In genomic region chr7:100567238-100567637, GRCm38 (mm10) we compare ENCODE assay signal across 12 mouse cellular contexts. TPM values are rescaled to one million over a fixed set of nuclear protein-coding genes. Genes with fewer than 3 reads are reported as not detected.
DNase-seq lines count a peak whose midpoint lies in the region; ATAC-seq and TF ChIP-seq lines count a peak whose summit lies in the region.
"Not testable (repeated sequence)": the region's sequence is repeated elsewhere in the genome, so short reads cannot be mapped to it uniquely, and the experiment has no call there.
"Had no signal": no experiment of that assay in that cellular context is flagged by ENCODE, and none has a peak within 500 bp of the region (broad histone marks: within the 10 kb centered on the region; RNA-seq: fewer than 3 reads in every experiment).

No protein-coding gene starts in this region.

- not testable (repeated sequence) for H3K4me2 ChIP-seq in CH12.LX (ENCODE audit: insufficient read depth, low read depth, poor library complexity, severe bottlenecking); kidney, postnatal 0 days (ENCODE audit: low read length); lung, embryonic 14.5 days

- in situ Hi-C loops in CH12.LX (cut with MboI; ENCODE audit: low pct_ligation_motif_present, low pct_unique_long_range_greater_than_20kb, low sequenced_read_pairs), result not testable (repeated sequence)

- WGBS in bone marrow, adult 2 months, result 90% methylated on average over 5 of the region's 5 CpGs
- WGBS in heart, adult 2 months, result 81% methylated on average over 5 of the region's 5 CpGs
- 80% methylated on average over 5 of the region's 5 CpGs for WGBS in kidney, postnatal 0 days
- WGBS in lung, embryonic 14.5 days, result 73% methylated on average over 5 of the region's 5 CpGs

- intact Hi-C loops in heart, adult 2 months (cut with DNase I), result not testable (repeated sequence)

- peak; percentile 21 for DNase-seq in 3T3-L1 (ENCODE audit: low read depth, low spot score)
- not testable (repeated sequence) for DNase-seq in CH12.LX (ENCODE audit: extremely low read depth); heart, adult 2 months; kidney, postnatal 0 days (ENCODE audit: low spot score); lung, embryonic 14.5 days
- peak; percentile 13 for DNase-seq in NIH3T3 (ENCODE audit: low read depth)
- peak; percentile 39 for DNase-seq in splenic B cell, adult 2 months (ENCODE audit: low read depth, low spot score)

- peak in 1 of 2 experiments; percentile 44; a peak in 2 of 4 replicates for TF ChIP-seq CTCF in CH12.LX (conservative IDR thresholded peaks at IDR 0.05 in 1 of 2, IDR thresholded peaks at IDR 0.05 in 1 of 2; ENCODE audit: low read depth in 2 of 2, low read length in 2 of 2)
- peak; percentile 5; the same call in 1 of the 2 replicates for TF ChIP-seq CTCF in bone marrow, adult 2 months (IDR thresholded peaks at IDR 0.05; ENCODE audit: control insufficient read depth, insufficient read depth, low read length)
- peak; percentile 19 for TF ChIP-seq CTCF in heart, adult 2 months (IDR thresholded peaks at IDR 0.05)
- peak; percentile 37; the same call in 1 of the 2 replicates for TF ChIP-seq CTCF in kidney, postnatal 0 days (IDR thresholded peaks at IDR 0.05; ENCODE audit: low read depth)
- peak; percentile 20; the same call in 1 of the 2 replicates for TF ChIP-seq CTCF in lung, embryonic 14.5 days (IDR thresholded peaks at IDR 0.05; ENCODE audit: low read depth)

- H3K27me3 ChIP-seq in CH12.LX (replicated peaks); heart, adult 2 months (ENCODE audit: control insufficient read depth, insufficient read depth, low read length); kidney, postnatal 0 days (ENCODE audit: insufficient read depth, low read length); lung, embryonic 14.5 days (ENCODE audit: insufficient read depth, low read length); splenic B cell, adult 2 months (ENCODE audit: control insufficient read depth, insufficient read depth, low read length, poor library complexity, severe bottlenecking): not testable (repeated sequence)

- TF ChIP-seq POLR2A in CH12.LX (IDR thresholded peaks at IDR 0.05; ENCODE audit: low read depth, low read length); bone marrow, adult 2 months (IDR thresholded peaks at IDR 0.05; ENCODE audit: borderline replicate concordance, control insufficient read depth, low read depth, low read length); heart, adult 2 months (IDR thresholded peaks at IDR 0.05; ENCODE audit: insufficient read depth, low read depth, low read length): not testable (repeated sequence)

- not testable (repeated sequence) for H3K4me3 ChIP-seq in CH12.LX (replicated peaks in 1 of 3; ENCODE audit: low read depth in 2 of 3, low read length in 2 of 3, poor library complexity in 1 of 3); bone marrow, adult 2 months (replicated peaks; ENCODE audit: control insufficient read depth, low read depth, low read length); heart, adult 2 months; kidney, postnatal 0 days (replicated peaks; ENCODE audit: low read depth, low read length); lung, embryonic 14.5 days (ENCODE audit: low read depth, low read length)

- not testable (repeated sequence) for H3K79me2 ChIP-seq in CH12.LX (replicated peaks; ENCODE audit: control insufficient read depth, extremely low read depth, insufficient read depth, poor library complexity, severe bottlenecking); heart, adult 2 months (replicated peaks; ENCODE audit: control insufficient read depth, insufficient read depth, low read length)

- peaks cover 0 to 71% of the 10 kb centered on the region in 2 experiments for H3K36me3 ChIP-seq in CH12.LX (replicated peaks in 1 of 2; ENCODE audit: control insufficient read depth in 1 of 2, insufficient read depth in 1 of 2, low read length in 1 of 2)
- H3K36me3 ChIP-seq in heart, adult 2 months (ENCODE audit: control insufficient read depth, insufficient read depth, low read length); kidney, postnatal 0 days (ENCODE audit: insufficient read depth, low read length); splenic B cell, adult 2 months (ENCODE audit: control insufficient read depth, insufficient read depth, low read length, poor library complexity, severe bottlenecking): not testable (repeated sequence)
- H3K36me3 ChIP-seq in lung, embryonic 14.5 days (ENCODE audit: insufficient read depth), result peaks cover 13% of the 10 kb centered on the region

- dilution Hi-C loops in CH12.LX (cut with MboI; ENCODE audit: extremely low pct_ligation_motif_present, extremely low pct_unique_long_range_greater_than_20kb, low sequenced_read_pairs), result not testable (repeated sequence)

- peak; percentile 11 for TF ChIP-seq RAD21 in CH12.LX (IDR thresholded peaks at IDR 0.05; ENCODE audit: low read depth, low read length)

- H3K9ac ChIP-seq in CH12.LX (ENCODE audit: insufficient read depth, low read depth); heart, adult 2 months (ENCODE audit: low read depth, low read length); kidney, postnatal 0 days (ENCODE audit: low read depth, low read length); lung, embryonic 14.5 days: not testable (repeated sequence)

- H3K4me1 ChIP-seq in CH12.LX (ENCODE audit: control insufficient read depth in 1 of 2, insufficient read depth in 2 of 2); bone marrow, adult 2 months (ENCODE audit: control insufficient read depth, insufficient read depth, low read length); heart, adult 2 months (ENCODE audit: control insufficient read depth, insufficient read depth, low read length); kidney, postnatal 0 days (replicated peaks; ENCODE audit: insufficient read depth, low read length); lung, embryonic 14.5 days (ENCODE audit: insufficient read depth): not testable (repeated sequence)

- ATAC-seq in kidney, postnatal 0 days (replicated peaks; ENCODE audit: low FRiP score, low read depth); lung, embryonic 14.5 days (ENCODE audit: insufficient read depth): not testable (repeated sequence)

- not testable (repeated sequence) for H3K9me3 ChIP-seq in CH12.LX (replicated peaks; ENCODE audit: low read length); kidney, postnatal 0 days (replicated peaks; ENCODE audit: low read length); lung, embryonic 14.5 days (ENCODE audit: low read depth, low read length)

- not testable (repeated sequence) for TF ChIP-seq EP300 in CH12.LX (IDR thresholded peaks at IDR 0.05; ENCODE audit: low read length); heart, adult 2 months (IDR thresholded peaks at IDR 0.05; ENCODE audit: insufficient read depth, low read depth, low read length)

- not testable (repeated sequence) for H3K27ac ChIP-seq in CH12.LX (ENCODE audit: insufficient read depth, low read depth); bone marrow, adult 2 months (ENCODE audit: control insufficient read depth, insufficient read depth, low read depth, low read length, poor library complexity); heart, adult 2 months; kidney, postnatal 0 days; lung, embryonic 14.5 days (ENCODE audit: low read depth)

RNA-seq across cellular contexts. Expression of gene Coa4, which starts 30.4 kb away (rescaled TPM):
- total RNA-seq in CH12.LX (2012; rRNA removed) (22.9 and 25.5 TPM in 2 replicates), CH12.LX (2014; rRNA removed) (20.3 and 24.1 TPM in 2 replicates)
- 22.0 and 24.1 TPM in 2 replicates for polyA plus RNA-seq in CH12.LX (2012; ENCODE audit: insufficient read length, low read depth)
- polyA plus RNA-seq in bone marrow, adult 2 months (2011; ENCODE audit: insufficient read depth, insufficient read length, low replicate concordance, missing spikeins), result 3.5 and 7.4 TPM in 2 replicates
- total RNA-seq in heart, adult 2 months (2021), result 10 to 100 TPM; 14.1 to 15.4 TPM
- 20.0 and 22.9 TPM in 2 replicates for polyA plus RNA-seq in heart, adult 2 months (2012; rRNA removed)
- 21.7 and 21.9 TPM in 2 replicates for polyA plus RNA-seq in kidney, postnatal 0 days (2015; fragmentation: Nextera tagmentation; extraction: Ambion mirVana)
- 15.4 and 18.2 TPM in 2 replicates for polyA plus RNA-seq in lung, embryonic 14.5 days (2014; fragmentation: Nextera tagmentation; extraction: Ambion mirVana)

RNA-seq across cellular contexts. Expression of gene Rab6a, which starts 40.0 kb away (rescaled TPM):
- total RNA-seq in CH12.LX (2012; rRNA removed), result 11.1 and 12.0 TPM in 2 replicates
- 30.7 and 35.2 TPM in 2 replicates for total RNA-seq in CH12.LX (2014; rRNA removed)
- polyA plus RNA-seq in CH12.LX (2012; ENCODE audit: insufficient read length, low read depth), result 23.2 and 30.7 TPM in 2 replicates
- polyA plus RNA-seq in bone marrow, adult 2 months (2011; ENCODE audit: insufficient read depth, insufficient read length, low replicate concordance, missing spikeins), result 24.9 and 34.8 TPM in 2 replicates
- total RNA-seq in heart, adult 2 months (2021), result 10 to 100 TPM; 59.8 to 64.9 TPM
- polyA plus RNA-seq in heart, adult 2 months (2012; rRNA removed), result 21.1 and 35.8 TPM in 2 replicates
- polyA plus RNA-seq in kidney, postnatal 0 days (2015; fragmentation: Nextera tagmentation; extraction: Ambion mirVana), result 90.7 and 94.6 TPM in 2 replicates
- polyA plus RNA-seq in lung, embryonic 14.5 days (2014; fragmentation: Nextera tagmentation; extraction: Ambion mirVana), result 102 and 105 TPM in 2 replicates

RNA-seq across cellular contexts. Expression of gene Mrpl48, which starts 40.9 kb away (rescaled TPM):
- total RNA-seq in CH12.LX (2012; rRNA removed) (39.1 and 42.5 TPM in 2 replicates), CH12.LX (2014; rRNA removed) (99.4 and 104 TPM in 2 replicates)
- 98.5 and 110 TPM in 2 replicates for polyA plus RNA-seq in CH12.LX (2012; ENCODE audit: insufficient read length, low read depth)
- polyA plus RNA-seq in bone marrow, adult 2 months (2011; ENCODE audit: insufficient read depth, insufficient read length, low replicate concordance, missing spikeins), result 23.2 and 37.9 TPM in 2 replicates
- total RNA-seq in heart, adult 2 months (2021), result 10 to 100 TPM; 65.7 to 69.9 TPM
- 24.1 and 32.9 TPM in 2 replicates for polyA plus RNA-seq in heart, adult 2 months (2012; rRNA removed)
- polyA plus RNA-seq in kidney, postnatal 0 days (2015; fragmentation: Nextera tagmentation; extraction: Ambion mirVana), result 105 and 107 TPM in 2 replicates
- 77.2 and 80.8 TPM in 2 replicates for polyA plus RNA-seq in lung, embryonic 14.5 days (2014; fragmentation: Nextera tagmentation; extraction: Ambion mirVana)

RNA-seq across cellular contexts. Expression of gene Dnajb13, which starts 52.5 kb away (rescaled TPM):
- total RNA-seq in CH12.LX (2012; rRNA removed) (11.8 and 15.6 TPM in 2 replicates), CH12.LX (2014; rRNA removed) (24.5 and 32.0 TPM in 2 replicates)
- polyA plus RNA-seq in CH12.LX (2012; ENCODE audit: insufficient read length, low read depth), result 13.9 and 17.8 TPM in 2 replicates
- polyA plus RNA-seq in bone marrow, adult 2 months (2011; ENCODE audit: insufficient read depth, insufficient read length, low replicate concordance, missing spikeins), result 3.4 and 4.5 TPM in 2 replicates
- total RNA-seq in heart, adult 2 months (2021), result not detected
- polyA plus RNA-seq in heart, adult 2 months (2012; rRNA removed), result 0.32 and 1.2 TPM in 2 replicates
- polyA plus RNA-seq in kidney, postnatal 0 days (2015; fragmentation: Nextera tagmentation; extraction: Ambion mirVana), result 0.15 and 0.18 TPM in 2 replicates
- 0.18 and 0.57 TPM in 2 replicates for polyA plus RNA-seq in lung, embryonic 14.5 days (2014; fragmentation: Nextera tagmentation; extraction: Ambion mirVana)
- total RNA-seq: gastrocnemius, postnatal 14 days; granulocyte monocyte progenitor cell, adult 5-6 weeks; heart, postnatal 4 days; megakaryocyte progenitor cell, adult 5-6 weeks had no signal
